Mouse (Mus musculus): ENCODE measurements around the gene Cdsn. TPM values are rescaled to one million over a fixed set of nuclear protein-coding genes. Genes with fewer than 3 reads are reported as not detected.
A peak's percentile ranks its signal among the peaks of the same experiment; 100 is the strongest.

The Cdsn gene
- polyA plus RNA-seq, 1 experiment from 2014 or later = 0.17 TPM

DNA sequence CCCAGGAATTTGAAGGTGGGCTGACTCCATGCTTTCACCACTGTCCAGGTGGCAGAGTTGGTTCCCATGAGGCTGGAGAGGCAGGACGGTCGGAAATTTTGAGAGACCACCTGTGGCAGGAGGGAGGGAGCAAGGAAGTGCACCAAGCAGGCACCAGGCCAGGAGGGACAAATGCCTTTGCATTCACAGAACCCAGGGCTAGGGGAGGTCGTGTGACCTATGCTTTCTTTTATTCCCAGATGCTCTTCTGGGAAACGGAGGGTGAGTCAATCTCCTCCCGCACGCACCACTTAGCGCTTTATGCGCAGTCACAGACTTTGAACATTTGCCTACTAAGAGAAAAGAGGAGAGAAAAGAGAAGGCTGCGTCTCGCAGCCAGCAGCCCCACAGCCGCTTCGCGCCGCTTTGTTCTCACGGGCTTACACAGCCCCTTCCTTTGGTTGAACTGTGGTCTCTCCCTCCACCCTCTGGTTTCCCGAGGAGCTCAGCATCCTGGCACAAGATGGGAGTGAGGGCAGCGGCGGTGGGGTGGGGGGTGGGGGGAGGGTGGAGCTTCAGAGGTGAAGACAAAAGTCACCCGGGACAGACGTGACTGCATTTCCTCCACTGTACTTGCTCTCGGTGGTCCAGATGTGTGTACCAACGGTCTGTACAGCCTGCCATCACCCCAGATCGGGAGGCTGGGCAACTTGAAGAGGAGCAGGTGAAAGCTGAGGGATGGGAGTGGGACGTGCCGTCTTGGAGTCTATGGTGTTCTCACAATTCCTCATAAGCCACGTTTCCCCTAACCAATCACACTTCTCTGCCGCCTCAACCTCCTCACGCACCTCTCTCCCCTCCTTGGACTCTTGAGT is 17.4 kb downstream of the Cdsn start:
- 5% methylated on average over 28 of the region's 28 CpGs for WGBS

DNA sequence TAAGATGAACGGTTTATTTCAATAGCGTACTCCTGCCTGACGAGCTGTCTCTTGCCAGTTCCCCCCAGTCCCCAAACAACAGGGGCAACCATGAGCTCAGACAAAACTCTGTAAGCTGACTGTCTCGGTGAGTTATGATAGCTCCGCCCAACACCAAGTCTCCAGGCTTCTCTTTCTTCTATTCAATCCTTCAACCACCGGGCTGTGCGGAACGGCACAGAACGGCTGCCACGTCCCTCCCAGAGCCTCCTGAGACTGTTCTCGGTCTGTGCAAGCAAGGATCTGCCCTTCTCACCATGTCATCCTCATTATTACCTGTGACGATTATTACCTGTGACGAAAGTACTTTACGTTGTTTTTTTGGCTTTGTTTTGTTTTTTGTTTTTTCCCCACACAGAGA is 18.9 kb downstream of the Cdsn start:
- Histone ChIP-seq H3K9me3 (ENCODE audit: control insufficient read depth, low read depth, low read length) (no peaks in the 10 kb centered on the region), H3K27me3 (ENCODE audit: control insufficient read depth, insufficient read depth, low read length) (0 out of 2 replicates have a peak, but pooled peaks cover 6% of the 10 kb centered on the region)
- no peak for ATAC-seq (ENCODE audit: insufficient number of reproducible peaks, insufficient read depth, low FRiP score, low read depth)

More for the DNA sequence above, 17.4 kb downstream of the Cdsn start:
- H3K27me3 ChIP-seq (ENCODE audit: control insufficient read depth, insufficient read depth, low read length) = 0 out of 2 replicates have a peak, but pooled peaks cover 6% of the 10 kb centered on the region
- peaks cover 7% of the 10 kb centered on the region; the same call in 1 of the 2 replicates for H3K4me1 ChIP-seq (ENCODE audit: control insufficient read depth, insufficient read depth, low read length)
- no peaks in the 10 kb centered on the region for H3K36me3 ChIP-seq (ENCODE audit: control insufficient read depth, insufficient read depth, low read length)
- peak overlapping the region; percentile 17 for H3K4me3 ChIP-seq (ENCODE audit: low read depth, low read length)
- peak overlapping the region; percentile 36 for H3K4me2 ChIP-seq (replicated peaks; ENCODE audit: low read depth, low read length)
- no peak overlapping the region; the same call in 1 of the 2 replicates for H3K9ac ChIP-seq (replicated peaks; ENCODE audit: low read depth, low read length)
- H3K9me3 ChIP-seq (ENCODE audit: control insufficient read depth, low read depth, low read length) = no peaks in the 10 kb centered on the region
- ATAC-seq (ENCODE audit: insufficient number of reproducible peaks, insufficient read depth, low FRiP score, low read depth) = no peak
- H3K27ac ChIP-seq (ENCODE audit: low read length) = no peak overlapping the region

DNA sequence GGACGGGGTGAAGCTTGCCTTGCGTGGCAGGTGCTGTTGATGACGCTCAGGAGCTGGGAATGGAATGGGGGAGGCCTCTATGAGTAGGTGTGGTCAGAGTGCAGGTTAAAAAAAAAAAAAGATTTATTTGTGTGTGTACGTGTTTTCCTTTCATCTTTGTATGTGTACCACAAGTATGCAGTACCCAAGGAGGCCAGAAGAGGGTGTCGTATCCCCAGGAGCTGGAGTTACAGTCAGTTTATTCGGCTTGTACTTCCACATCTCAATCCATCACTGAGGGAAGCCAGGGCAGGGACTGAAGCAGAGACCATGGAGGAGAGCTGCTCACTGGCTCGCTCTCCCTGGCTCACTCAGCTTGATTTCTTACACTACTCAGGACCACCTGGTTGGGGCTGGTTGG is 19.5 kb downstream of the Cdsn start:
- H3K9me3 ChIP-seq (ENCODE audit: control insufficient read depth, low read depth, low read length) = no peaks in the 10 kb centered on the region
- no peaks in the 10 kb centered on the region for H3K36me3 ChIP-seq (ENCODE audit: control insufficient read depth, insufficient read depth, low read length)
- H3K27me3 ChIP-seq (ENCODE audit: control insufficient read depth, insufficient read depth, low read length) = 0 out of 2 replicates have a peak, but pooled peaks cover 6% of the 10 kb centered on the region
- no peak overlapping the region for H3K9ac ChIP-seq (replicated peaks; ENCODE audit: low read depth, low read length)
- H3K4me1 ChIP-seq (ENCODE audit: control insufficient read depth, insufficient read depth, low read length) = peaks cover 7% of the 10 kb centered on the region; the same call in 1 of the 2 replicates
- no peak overlapping the region for H3K27ac ChIP-seq (ENCODE audit: low read length)
- no peak overlapping the region for H3K4me2 ChIP-seq (replicated peaks; ENCODE audit: low read depth, low read length)
- no peak for ATAC-seq (ENCODE audit: insufficient number of reproducible peaks, insufficient read depth, low FRiP score, low read depth)
- no peak overlapping the region for H3K4me3 ChIP-seq (ENCODE audit: low read depth, low read length)
- 93% methylated on average over 7 of the region's 7 CpGs for WGBS

More for the DNA sequence above, 18.9 kb downstream of the Cdsn start:
- Histone ChIP-seq H3K9ac (replicated peaks; ENCODE audit: low read depth, low read length) (no peak overlapping the region), H3K27ac (ENCODE audit: low read length) (no peak overlapping the region), H3K4me1 (ENCODE audit: control insufficient read depth, insufficient read depth, low read length) (peaks cover 7% of the 10 kb centered on the region; the same call in 1 of the 2 replicates), H3K36me3 (ENCODE audit: control insufficient read depth, insufficient read depth, low read length) (no peaks in the 10 kb centered on the region), H3K4me2 (replicated peaks; ENCODE audit: low read depth, low read length) (no peak overlapping the region), H3K4me3 (ENCODE audit: low read depth, low read length) (no peak overlapping the region)
- 66% methylated on average over 14 of the region's 14 CpGs for WGBS

DNA sequence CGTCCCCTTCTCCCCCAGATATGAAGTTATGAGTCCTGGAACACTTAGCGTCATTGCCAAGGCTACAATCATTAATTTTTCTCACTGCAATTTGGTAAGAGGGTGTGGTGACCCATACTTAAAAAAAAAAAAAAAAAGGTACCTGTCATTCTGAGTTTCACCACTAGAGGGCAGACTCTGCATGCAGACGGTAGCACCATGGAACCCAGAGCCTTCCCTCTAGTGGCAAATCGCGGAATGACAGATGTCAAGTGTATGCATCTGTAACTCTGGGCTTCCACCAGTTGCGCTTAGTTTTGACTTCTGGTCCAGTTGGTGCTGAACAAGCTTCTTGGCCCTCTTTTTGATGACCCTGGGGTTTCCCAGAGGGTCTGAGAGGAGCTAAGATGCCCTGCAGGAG is 26.3 kb downstream of the Cdsn start:
- Histone ChIP-seq H3K4me2 (replicated peaks; ENCODE audit: low read depth, low read length) (no peak overlapping the region), H3K4me1 (ENCODE audit: control insufficient read depth, insufficient read depth, low read length) (no peaks in the 10 kb centered on the region), H3K36me3 (ENCODE audit: control insufficient read depth, insufficient read depth, low read length) (no peaks in the 10 kb centered on the region), H3K4me3 (ENCODE audit: low read depth, low read length) (no peak overlapping the region), H3K9me3 (ENCODE audit: control insufficient read depth, low read depth, low read length) (no peaks in the 10 kb centered on the region), H3K9ac (replicated peaks; ENCODE audit: low read depth, low read length) (no peak overlapping the region), H3K27me3 (ENCODE audit: control insufficient read depth, insufficient read depth, low read length) (no peaks in the 10 kb centered on the region), H3K27ac (ENCODE audit: low read length) (no peak overlapping the region)
- WGBS = 18% methylated on average over 6 of the region's 6 CpGs
- no peak for ATAC-seq (ENCODE audit: insufficient number of reproducible peaks, insufficient read depth, low FRiP score, low read depth)

DNA sequence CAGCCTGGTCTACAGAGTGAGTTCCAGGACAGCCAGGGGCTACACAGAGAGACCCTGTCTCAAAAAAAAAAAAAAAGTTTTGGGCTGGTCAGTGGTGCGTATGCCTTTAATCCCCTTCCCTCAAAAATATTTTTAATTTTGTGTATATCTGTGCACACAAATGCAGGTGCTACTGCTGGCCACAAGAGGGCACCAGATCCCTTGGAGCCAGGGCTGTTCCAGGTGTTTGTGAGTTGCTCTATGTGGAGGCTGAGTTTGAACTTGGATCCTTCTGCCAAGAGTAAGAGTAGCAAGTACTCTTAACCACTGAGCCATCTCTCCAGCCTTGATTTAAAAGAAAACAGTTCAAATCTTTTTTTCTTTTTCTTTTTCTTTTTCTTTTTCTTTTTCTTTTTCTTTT is 31.0 kb downstream of the Cdsn start:
- Histone ChIP-seq H3K9ac (replicated peaks; ENCODE audit: low read depth, low read length) (no peak overlapping the region), H3K27ac (ENCODE audit: low read length) (no peak overlapping the region), H3K4me2 (replicated peaks; ENCODE audit: low read depth, low read length) (no peak overlapping the region), H3K9me3 (ENCODE audit: control insufficient read depth, low read depth, low read length) (no peaks in the 10 kb centered on the region), H3K4me1 (ENCODE audit: control insufficient read depth, insufficient read depth, low read length) (no peaks in the 10 kb centered on the region), H3K36me3 (ENCODE audit: control insufficient read depth, insufficient read depth, low read length) (no peaks in the 10 kb centered on the region), H3K27me3 (ENCODE audit: control insufficient read depth, insufficient read depth, low read length) (no peaks in the 10 kb centered on the region), H3K4me3 (ENCODE audit: low read depth, low read length) (no peak overlapping the region)
- WGBS = 94% methylated on average over 1 of the region's 1 CpGs
- ATAC-seq (ENCODE audit: insufficient number of reproducible peaks, insufficient read depth, low FRiP score, low read depth) = no peak

DNA sequence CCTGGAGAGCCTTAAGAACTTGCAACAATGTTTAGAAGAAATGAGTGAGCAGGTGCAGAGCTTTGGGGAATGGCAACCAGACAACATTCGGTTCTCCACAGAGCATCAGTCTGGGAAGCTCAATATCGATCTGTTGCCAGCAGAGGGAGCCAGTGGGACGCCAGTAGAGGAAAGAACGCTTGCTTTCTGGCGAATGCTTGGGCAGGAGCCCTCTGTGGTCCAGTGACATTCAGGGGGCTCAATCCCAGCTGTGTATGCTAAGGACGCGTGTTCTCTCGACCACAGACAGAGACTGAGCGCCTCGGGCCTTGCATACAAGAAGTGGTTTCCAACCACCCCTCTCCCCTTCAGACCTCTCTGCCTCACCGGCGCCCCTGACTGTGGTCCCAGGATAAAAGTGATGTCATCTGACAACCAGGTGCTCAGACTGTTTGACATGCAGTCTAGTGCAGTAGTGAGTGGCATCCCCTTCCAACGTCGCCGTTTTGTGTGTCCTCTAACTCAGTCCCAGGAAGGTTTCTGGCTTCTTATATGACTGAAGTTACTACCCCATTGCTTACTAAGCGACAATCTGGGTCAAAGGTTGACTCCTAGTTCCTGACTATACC is 32.5 kb downstream of the Cdsn start:
- Histone ChIP-seq H3K9ac (replicated peaks; ENCODE audit: low read depth, low read length) (no peak overlapping the region), H3K4me3 (ENCODE audit: low read depth, low read length) (no peak overlapping the region), H3K27me3 (ENCODE audit: control insufficient read depth, insufficient read depth, low read length) (no peaks in the 10 kb centered on the region), H3K4me1 (ENCODE audit: control insufficient read depth, insufficient read depth, low read length) (no peaks in the 10 kb centered on the region), H3K4me2 (replicated peaks; ENCODE audit: low read depth, low read length) (0 out of 2 replicates have a peak overlapping the region, but pooled peaks have one; percentile 3), H3K27ac (ENCODE audit: low read length) (no peak overlapping the region), H3K36me3 (ENCODE audit: control insufficient read depth, insufficient read depth, low read length) (no peaks in the 10 kb centered on the region), H3K9me3 (ENCODE audit: control insufficient read depth, low read depth, low read length) (no peaks in the 10 kb centered on the region)
- 16% methylated on average over 16 of the region's 16 CpGs for WGBS
- ATAC-seq (ENCODE audit: insufficient number of reproducible peaks, insufficient read depth, low FRiP score, low read depth) = peak; percentile 42

DNA sequence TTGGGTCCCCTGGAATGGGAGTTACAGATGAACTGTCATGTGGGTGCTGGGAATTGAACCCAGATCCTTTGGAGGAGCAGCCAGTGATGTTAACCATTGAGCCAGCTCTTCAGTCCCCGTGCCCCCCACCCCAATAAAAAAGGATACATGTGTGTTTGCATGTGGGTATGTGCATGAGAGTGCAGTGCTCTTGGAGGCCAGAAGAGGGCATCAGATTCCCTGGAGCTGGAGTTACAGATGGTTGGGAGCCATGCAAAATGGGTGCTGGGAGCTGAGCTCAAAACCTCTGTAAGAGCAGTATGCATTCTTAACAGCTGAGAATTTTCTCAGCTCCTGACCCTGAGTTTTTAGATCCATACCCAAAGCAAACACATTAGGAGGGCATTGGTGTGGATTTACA is 35.4 kb downstream of the Cdsn start:
- H3K27ac ChIP-seq (ENCODE audit: low read length) = no peak overlapping the region
- no peak overlapping the region for H3K4me2 ChIP-seq (replicated peaks; ENCODE audit: low read depth, low read length)
- no peaks in the 10 kb centered on the region for H3K9me3 ChIP-seq (ENCODE audit: control insufficient read depth, low read depth, low read length)
- no peak for ATAC-seq (ENCODE audit: insufficient number of reproducible peaks, insufficient read depth, low FRiP score, low read depth)
- H3K36me3 ChIP-seq (ENCODE audit: control insufficient read depth, insufficient read depth, low read length) = no peaks in the 10 kb centered on the region
- 78% methylated on average over 1 of the region's 1 CpGs for WGBS
- no peak overlapping the region for H3K4me3 ChIP-seq (ENCODE audit: low read depth, low read length)
- H3K27me3 ChIP-seq (ENCODE audit: control insufficient read depth, insufficient read depth, low read length) = no peaks in the 10 kb centered on the region
- 0 out of 2 replicates have a peak, but pooled peaks cover 2% of the 10 kb centered on the region for H3K4me1 ChIP-seq (ENCODE audit: control insufficient read depth, insufficient read depth, low read length)
- no peak overlapping the region for H3K9ac ChIP-seq (replicated peaks; ENCODE audit: low read depth, low read length)

DNA sequence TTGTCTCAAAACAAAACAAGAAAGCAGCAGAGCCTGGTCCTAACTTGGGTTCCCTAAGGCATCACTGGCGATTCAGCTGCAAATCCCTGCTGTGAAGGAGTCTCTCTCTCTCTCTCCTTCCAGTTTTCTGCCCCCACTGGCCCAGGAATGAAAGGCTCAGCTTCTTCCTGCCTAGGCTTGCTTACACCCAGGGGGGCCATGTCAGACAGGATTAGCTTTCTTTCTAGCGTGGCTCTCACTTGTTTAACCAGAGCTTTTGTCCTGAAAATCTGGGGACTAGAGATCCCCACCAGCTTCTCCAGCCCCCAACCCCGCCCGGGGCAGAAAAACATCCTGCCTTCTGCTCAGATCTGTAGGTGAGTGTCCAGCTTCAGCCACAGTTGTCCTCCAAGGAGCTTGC is 36.5 kb downstream of the Cdsn start:
- Histone ChIP-seq H3K36me3 (ENCODE audit: control insufficient read depth, insufficient read depth, low read length) (no peaks in the 10 kb centered on the region), H3K27ac (ENCODE audit: low read length) (no peak overlapping the region), H3K4me1 (ENCODE audit: control insufficient read depth, insufficient read depth, low read length) (0 out of 2 replicates have a peak, but pooled peaks cover 2% of the 10 kb centered on the region), H3K4me3 (ENCODE audit: low read depth, low read length) (no peak overlapping the region), H3K27me3 (ENCODE audit: control insufficient read depth, insufficient read depth, low read length) (no peaks in the 10 kb centered on the region), H3K4me2 (replicated peaks; ENCODE audit: low read depth, low read length) (no peak overlapping the region), H3K9ac (replicated peaks; ENCODE audit: low read depth, low read length) (no peak overlapping the region), H3K9me3 (ENCODE audit: control insufficient read depth, low read depth, low read length) (no peaks in the 10 kb centered on the region)
- no peak for ATAC-seq (ENCODE audit: insufficient number of reproducible peaks, insufficient read depth, low FRiP score, low read depth)
- 37% methylated on average over 4 of the region's 4 CpGs for WGBS

Measured in stomach, embryonic 14.5 days (tissue).